Mouse (Mus musculus) heart, embryonic 10.5 days (tissue): Measurements from ENCODE around the gene Tmem184a. TPM values are rescaled to one million over a fixed set of nuclear protein-coding genes. Genes with fewer than 3 reads are reported as not detected.

Experiments
- DNase-seq: peaks from one replicate; pipeline ENCODE4 v3.0.0-alpha.2; 2017; ENCODE audit warnings: low spot score
- H3K27ac ChIP-seq: fragments of 300-500 bp; sonication (generic); 2 replicates; pipeline ENCODE4 v1.5.1; 2016; ENCODE audit warnings: mild to moderate bottlenecking
- H3K27me3 ChIP-seq: fragments of 300-500 bp; sonication (generic); 2 replicates; pipeline ENCODE4 v1.6.1; 2016; ENCODE audit warnings: mild to moderate bottlenecking; ENCODE audit not compliant: poor library complexity, insufficient read depth, severe bottlenecking
- H3K36me3 ChIP-seq: fragments of 300-500 bp; sonication (generic); 2 replicates; pipeline ENCODE4 v1.6.1; 2016; ENCODE audit warnings: mild to moderate bottlenecking, moderate library complexity
- H3K4me1 ChIP-seq: fragments of 300-500 bp; sonication (generic); 2 replicates; pipeline ENCODE4 v1.6.1; 2016; ENCODE audit warnings: mild to moderate bottlenecking
- H3K4me3 ChIP-seq: fragments of 300-500 bp; sonication (generic); 2 replicates; pipeline ENCODE4 v1.5.1; 2016; ENCODE audit warnings: mild to moderate bottlenecking, moderate library complexity
- H3K9me3 ChIP-seq: fragments of 300-500 bp; sonication (generic); 2 replicates; pipeline ENCODE4 v1.6.1; 2016; ENCODE audit warnings: mild to moderate bottlenecking, moderate library complexity
- WGBS: fragments of 180-500 bp; shearing (Covaris S2); methylation state at CpG from one replicate; pipeline ENCODE4 v1.1.7; 2016; 5-methylcytosine and 5-hydroxymethylcytosine counted together
- polyA plus RNA-seq: library from polyadenylated mRNA; unstranded; fragments of >200 nt; fragmentation: Nextera tagmentation; extraction: Ambion mirVana; gene quantifications from 2 replicates; pipeline ENCODE4 v1.2.1, GENCODE M21; 2016

The Tmem184a gene
- polyA plus RNA-seq = 2.8 and 3.6 TPM in 2 replicates

DNA sequence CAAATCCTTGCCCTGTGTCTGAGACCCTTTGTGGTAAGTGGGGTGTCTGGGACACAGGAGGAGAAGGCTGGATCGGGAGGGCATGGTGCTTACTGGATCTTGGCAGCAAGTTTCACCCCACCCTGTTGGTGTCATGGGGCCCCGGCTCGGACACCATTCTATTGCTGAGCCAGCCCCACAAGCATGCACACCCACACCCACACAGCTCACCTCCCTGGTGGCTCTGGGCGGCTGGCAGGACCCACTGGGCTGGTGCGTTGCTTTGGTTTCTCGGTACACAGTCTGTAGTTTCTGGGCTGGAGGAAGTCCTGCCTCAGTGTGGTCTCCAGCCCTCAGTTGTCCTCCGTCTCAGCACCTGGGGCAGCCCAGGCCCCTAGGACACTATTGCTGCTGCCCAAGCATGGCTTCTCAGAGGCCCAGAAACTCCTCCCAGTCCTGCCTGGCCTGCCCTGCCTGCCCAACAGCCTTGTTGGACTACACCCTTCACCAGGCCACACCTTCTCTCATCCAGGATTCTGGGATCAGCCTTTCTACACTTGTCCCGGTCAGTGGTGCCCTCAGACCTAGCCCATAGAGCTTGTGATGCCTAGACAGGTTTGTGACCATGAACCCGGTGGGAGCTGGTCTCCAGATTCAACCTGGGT is at the start of gene Tmem184a:
Gene Tmem184a, minus strand, starts transcription at position 380 of the 644 bp plus-strand sequence.
- Histone ChIP-seq H3K4me3 (no peak within 1 kb of the TSS), H3K9me3 (no peaks in the 10 kb centered on the region), H3K27me3 (peaks cover 6% of the 10 kb centered on the region), H3K27ac (peak within 1 kb of the TSS; percentile 60), H3K36me3 (peaks cover 32% of the 10 kb centered on the region), H3K4me1 (peaks cover 16% of the 10 kb centered on the region; the same call in 1 of the 2 replicates)
- no peak for DNase-seq
- WGBS = 81% methylated on average over 9 of the region's 9 CpGs

DNA sequence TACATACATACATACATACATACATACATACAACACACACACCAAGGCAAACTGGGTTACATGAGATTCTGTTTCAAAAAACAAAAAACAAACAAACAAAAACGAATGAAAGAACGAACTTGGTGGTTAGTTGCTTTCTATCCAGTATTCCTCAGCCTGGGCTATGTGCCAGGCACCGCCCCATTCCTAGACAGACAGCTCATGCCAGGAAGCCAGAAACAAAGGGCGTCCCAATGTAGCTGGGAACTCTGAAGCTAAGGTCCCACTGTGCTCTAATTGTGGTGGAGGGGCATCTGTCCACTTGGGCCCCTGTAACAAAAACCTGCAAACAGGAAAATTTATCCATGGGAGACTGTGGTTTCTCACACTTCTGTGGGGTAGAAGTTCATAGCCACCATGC is 43.0 kb upstream of the Tmem184a start:
- WGBS = 56% methylated on average over 4 of the region's 4 CpGs
- no peak for DNase-seq

DNA sequence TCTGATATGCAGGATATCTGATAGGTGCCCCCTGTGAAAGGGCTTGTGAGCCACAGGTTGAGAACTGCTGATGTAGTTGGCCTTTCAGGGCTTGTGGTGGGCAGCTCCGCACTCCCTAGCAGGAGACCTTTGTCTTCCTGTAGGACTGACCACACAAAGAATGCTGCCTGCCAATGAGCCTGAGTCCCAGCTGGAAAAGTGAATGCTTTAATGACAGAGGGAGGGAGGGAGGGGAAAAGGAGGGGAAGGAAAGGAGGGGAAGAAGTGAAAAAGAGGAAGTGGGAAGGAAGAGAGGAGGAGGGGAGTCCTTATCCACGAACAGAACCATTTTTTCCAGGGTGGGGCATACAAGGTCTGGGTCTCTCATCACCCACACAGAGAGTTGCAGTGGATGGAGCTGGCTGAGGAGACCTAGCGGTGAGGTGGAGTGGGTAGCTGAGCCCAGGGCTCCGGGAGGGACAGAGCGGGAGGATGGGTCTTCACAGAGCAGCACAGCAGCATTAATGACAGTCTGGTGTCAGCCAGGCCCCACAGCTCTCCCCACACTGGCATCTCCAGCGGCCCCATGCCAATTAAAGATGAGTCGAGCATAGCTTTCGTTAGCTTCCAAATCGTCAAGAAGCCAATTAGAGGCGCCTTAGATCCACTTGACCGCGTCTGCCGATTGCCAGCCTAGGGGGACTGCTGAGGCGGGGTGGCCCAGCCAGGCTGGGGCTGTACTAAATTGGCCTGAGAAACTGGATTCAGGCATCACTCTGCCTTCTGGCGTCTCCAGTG is 40.8 kb upstream of the Tmem184a start:
- Histone ChIP-seq H3K4me1 (no peaks in the 10 kb centered on the region), H3K4me3 (no peak overlapping the region), H3K27me3 (peaks cover 11% of the 10 kb centered on the region), H3K36me3 (no peaks in the 10 kb centered on the region), H3K9me3 (no peaks in the 10 kb centered on the region), H3K27ac (no peak overlapping the region)
- DNase-seq = no peak
- 57% methylated on average over 15 of the region's 15 CpGs for WGBS

More for the DNA sequence above, 43.0 kb upstream of the Tmem184a start:
- Histone ChIP-seq H3K36me3 (no peaks in the 10 kb centered on the region), H3K27me3 (peaks cover 11% of the 10 kb centered on the region), H3K27ac (no peak overlapping the region), H3K4me1 (peaks cover 3% of the 10 kb centered on the region; the same call in 1 of the 2 replicates), H3K9me3 (no peaks in the 10 kb centered on the region), H3K4me3 (no peak overlapping the region)

DNA sequence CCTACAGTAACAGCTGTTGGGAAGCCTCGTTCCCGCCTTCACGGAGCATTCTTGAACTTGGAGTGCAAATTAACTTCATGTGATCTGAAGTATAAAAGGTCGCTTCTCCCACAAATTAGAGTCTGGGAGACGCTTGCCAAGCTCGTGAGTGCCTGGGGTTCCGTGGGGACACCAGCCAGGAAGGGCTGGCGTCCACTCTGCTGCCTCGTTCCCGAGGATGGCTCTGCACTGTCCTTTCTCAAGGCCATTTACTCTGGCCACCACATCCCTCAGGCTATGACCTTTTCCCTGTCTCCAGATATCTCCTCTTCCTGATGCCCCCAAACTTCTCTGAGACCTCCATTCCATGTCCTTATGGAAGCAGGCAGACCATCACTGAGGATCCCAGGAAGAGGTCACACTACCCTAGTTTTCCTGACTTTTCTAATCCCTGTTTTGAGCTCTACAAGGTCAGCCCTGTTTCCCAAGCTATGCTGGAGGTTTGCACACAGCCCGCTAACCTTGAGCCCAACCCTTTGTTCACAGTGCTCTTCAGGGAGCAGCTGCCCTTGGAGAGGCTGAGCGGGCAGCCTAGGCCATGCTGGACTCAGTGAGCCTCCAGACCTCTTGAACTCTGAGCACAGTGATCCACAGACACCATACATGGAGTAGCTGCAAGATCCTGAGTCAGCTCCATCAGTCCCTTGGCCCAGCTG is 30.1 kb upstream of the Tmem184a start:
- Histone ChIP-seq H3K27ac (no peak overlapping the region), H3K27me3 (peaks cover 33% of the 10 kb centered on the region; the same call in 1 of the 2 replicates), H3K36me3 (no peaks in the 10 kb centered on the region), H3K9me3 (0 out of 2 replicates have a peak, but pooled peaks cover 2% of the 10 kb centered on the region), H3K4me1 (peaks cover 8% of the 10 kb centered on the region), H3K4me3 (no peak overlapping the region)
- no peak for DNase-seq
- WGBS = 74% methylated on average over 12 of the region's 12 CpGs

DNA sequence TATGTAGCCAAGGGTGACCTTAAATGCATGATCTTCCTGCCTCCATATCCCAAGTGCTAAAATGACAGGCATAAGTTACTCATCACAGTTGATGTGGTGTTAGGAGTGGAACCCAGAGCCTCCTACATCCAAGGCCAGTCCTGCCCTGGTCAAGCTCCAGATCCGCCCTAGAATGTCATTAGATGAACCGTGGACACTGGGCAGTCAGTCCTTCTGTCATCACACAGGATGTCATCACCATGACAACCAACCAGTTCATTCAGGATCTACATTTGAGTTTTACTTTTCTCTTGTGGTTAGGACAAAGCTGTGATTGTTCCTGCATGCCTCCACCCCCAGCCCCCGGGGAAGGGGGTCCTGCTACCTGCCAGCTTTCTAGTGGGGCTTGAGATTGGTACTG is 19.4 kb upstream of the Tmem184a start:
- 43% methylated on average over 3 of the region's 3 CpGs for WGBS
- DNase-seq = no peak
- peaks cover 41% of the 10 kb centered on the region; the same call in 1 of the 2 replicates for H3K27me3 ChIP-seq
- H3K36me3 ChIP-seq = no peaks in the 10 kb centered on the region
- no peak overlapping the region for H3K27ac ChIP-seq
- H3K4me3 ChIP-seq = no peak overlapping the region
- no peaks in the 10 kb centered on the region for H3K4me1 ChIP-seq
- H3K9me3 ChIP-seq = peaks cover 5% of the 10 kb centered on the region; the same call in 1 of the 2 replicates

DNA sequence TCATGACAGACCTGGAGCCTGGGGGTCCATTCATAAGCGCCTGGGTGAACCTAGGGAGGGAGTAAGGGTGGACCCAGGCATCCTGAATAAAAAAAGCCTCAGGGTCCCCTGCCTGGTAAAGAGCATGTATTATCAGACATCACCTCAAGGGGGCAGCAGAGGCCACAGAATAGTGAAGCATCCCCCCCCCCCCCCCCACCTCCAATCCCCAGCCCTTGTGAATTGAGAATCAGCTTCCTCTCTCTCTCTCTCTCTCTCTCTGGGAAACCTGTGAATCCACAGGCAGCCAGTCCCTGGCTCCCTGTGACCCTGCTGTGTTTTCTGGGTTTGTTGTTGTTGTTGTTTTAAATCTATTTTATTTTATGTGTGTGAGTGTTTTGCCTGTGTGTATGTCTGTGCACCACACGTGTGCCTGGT is 18.8 kb upstream of the Tmem184a start:
- 19% methylated on average over 2 of the region's 2 CpGs for WGBS
- H3K4me1 ChIP-seq = no peaks in the 10 kb centered on the region
- H3K27ac ChIP-seq = no peak overlapping the region
- peaks cover 37% of the 10 kb centered on the region; the same call in 1 of the 2 replicates for H3K27me3 ChIP-seq
- no peak for DNase-seq
- no peak overlapping the region for H3K4me3 ChIP-seq
- H3K9me3 ChIP-seq = peaks cover 1% of the 10 kb centered on the region; the same call in 1 of the 2 replicates
- no peaks in the 10 kb centered on the region for H3K36me3 ChIP-seq

DNA sequence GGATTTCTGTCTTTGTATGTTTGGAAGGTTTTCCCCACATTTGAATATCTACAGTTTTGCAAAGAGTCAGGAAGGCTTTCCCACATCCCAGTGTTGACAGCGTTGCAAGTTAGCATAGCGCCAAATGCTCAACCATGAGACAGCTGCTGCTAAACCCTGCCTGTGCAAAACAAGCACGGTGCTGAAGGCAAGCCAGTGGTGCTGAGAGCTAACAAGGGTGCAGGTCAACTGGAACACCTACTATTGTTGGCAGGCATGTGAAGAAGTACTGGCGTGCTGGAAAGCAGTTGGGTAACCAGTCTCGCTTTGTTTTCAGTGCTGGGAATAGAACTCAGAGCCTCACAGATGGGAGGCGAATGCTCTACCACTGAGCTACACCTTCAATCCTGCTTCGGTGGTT is 16.0 kb upstream of the Tmem184a start:
- no peaks in the 10 kb centered on the region for H3K4me1 ChIP-seq
- H3K9me3 ChIP-seq = no peaks in the 10 kb centered on the region
- H3K27me3 ChIP-seq = peaks cover 13% of the 10 kb centered on the region; the same call in 1 of the 2 replicates
- H3K36me3 ChIP-seq = no peaks in the 10 kb centered on the region
- H3K4me3 ChIP-seq = no peak overlapping the region
- DNase-seq = no peak
- no peak overlapping the region for H3K27ac ChIP-seq
- WGBS = 80% methylated on average over 7 of the region's 7 CpGs

DNA sequence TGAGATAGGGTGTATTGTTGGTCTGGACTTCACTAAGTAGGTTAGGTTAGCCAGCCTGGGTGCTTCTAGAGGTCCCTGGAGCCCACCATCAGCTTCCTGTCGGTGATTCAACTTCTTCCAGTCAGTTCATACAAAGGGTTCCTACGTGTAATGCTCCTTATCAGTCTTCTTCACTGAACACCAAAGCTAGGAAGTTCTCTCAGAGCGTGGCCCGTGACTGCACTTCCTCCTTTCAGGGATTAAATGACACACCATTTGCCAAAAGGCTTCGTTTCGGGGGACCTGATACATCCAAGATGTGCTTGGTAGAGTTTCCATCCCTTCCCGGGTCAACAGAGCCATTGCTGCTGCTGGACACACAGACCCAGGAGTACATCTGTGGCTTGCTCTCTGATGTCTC is 12.4 kb upstream of the Tmem184a start:
- no peaks in the 10 kb centered on the region for H3K36me3 ChIP-seq
- H3K27me3 ChIP-seq = peaks cover 12% of the 10 kb centered on the region; the same call in 1 of the 2 replicates
- H3K4me3 ChIP-seq = no peak overlapping the region
- no peak for DNase-seq
- no peaks in the 10 kb centered on the region for H3K9me3 ChIP-seq
- H3K4me1 ChIP-seq = no peaks in the 10 kb centered on the region
- 55% methylated on average over 7 of the region's 7 CpGs for WGBS
- no peak overlapping the region for H3K27ac ChIP-seq

DNA sequence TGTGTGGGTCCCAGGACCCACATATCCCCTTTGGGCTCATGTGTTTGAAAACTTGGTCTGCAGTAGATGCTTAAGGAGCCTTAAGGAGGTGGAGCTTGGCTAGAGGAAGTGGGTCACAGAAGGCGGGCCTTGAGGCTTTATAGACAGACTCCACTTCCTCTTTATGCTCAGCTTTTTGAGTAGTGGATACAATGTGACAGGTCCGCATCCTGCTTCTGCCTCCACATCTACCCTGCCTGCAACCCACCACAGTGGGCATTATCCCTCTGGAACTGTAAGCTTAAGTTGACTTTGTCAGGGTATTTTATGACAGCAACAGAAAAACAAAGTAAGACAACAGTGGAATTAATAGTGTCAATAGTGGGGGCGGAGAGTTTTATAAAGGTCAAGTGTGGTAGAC is 11.0 kb upstream of the Tmem184a start:
- WGBS = 77% methylated on average over 3 of the region's 3 CpGs
- H3K4me3 ChIP-seq = no peak overlapping the region
- no peaks in the 10 kb centered on the region for H3K36me3 ChIP-seq
- H3K9me3 ChIP-seq = no peaks in the 10 kb centered on the region
- no peak overlapping the region for H3K27ac ChIP-seq
- H3K4me1 ChIP-seq = peaks cover 6% of the 10 kb centered on the region
- peaks cover 4% of the 10 kb centered on the region; the same call in 1 of the 2 replicates for H3K27me3 ChIP-seq
- no peak for DNase-seq

DNA sequence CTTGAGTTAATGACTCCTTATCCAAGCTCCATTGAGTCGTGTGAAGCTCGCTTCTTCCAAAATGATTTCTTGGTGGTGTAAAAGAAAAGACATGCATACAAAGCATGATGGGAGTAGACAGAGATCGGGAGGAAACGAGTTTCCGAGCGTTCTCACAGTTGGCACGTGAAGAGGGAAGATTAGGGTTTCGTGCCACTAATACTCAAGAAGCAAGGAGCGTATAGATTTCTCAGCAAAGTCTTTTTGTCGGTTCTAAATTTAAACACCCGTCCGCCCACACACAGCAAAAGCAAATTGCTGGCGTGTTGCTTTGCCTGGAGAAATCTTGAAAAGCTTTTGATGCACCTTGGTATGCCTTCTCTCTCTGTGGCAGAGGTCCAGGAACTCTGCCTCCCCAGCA is 9.7 kb upstream of the Tmem184a start:
- WGBS = 78% methylated on average over 13 of the region's 13 CpGs
- Histone ChIP-seq H3K27me3 (no peaks in the 10 kb centered on the region), H3K9me3 (no peaks in the 10 kb centered on the region), H3K36me3 (peaks cover 4% of the 10 kb centered on the region), H3K27ac (no peak overlapping the region), H3K4me3 (no peak overlapping the region), H3K4me1 (peaks cover 12% of the 10 kb centered on the region)
- DNase-seq = no peak

DNA sequence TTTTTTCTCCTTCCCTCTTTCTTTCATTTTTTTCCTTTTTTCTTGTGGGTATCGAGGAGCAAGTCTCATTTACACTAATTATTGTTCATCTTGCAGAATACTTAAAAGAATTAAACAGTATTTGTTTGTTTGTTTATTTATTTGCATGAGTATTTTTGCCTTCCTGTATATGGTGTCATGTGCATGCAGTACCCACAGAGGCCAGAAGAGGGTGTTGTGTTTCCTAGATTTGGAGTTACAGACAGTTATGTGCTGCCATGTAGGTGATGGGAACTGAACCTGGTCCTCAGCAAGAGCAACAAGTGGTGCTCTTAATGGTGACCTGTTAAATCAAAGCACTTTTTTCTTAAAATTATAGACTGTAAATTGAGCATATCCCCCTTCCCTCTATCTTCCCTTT is 7.9 kb upstream of the Tmem184a start:
- Histone ChIP-seq H3K9me3 (no peaks in the 10 kb centered on the region), H3K27me3 (no peaks in the 10 kb centered on the region), H3K36me3 (peaks cover 20% of the 10 kb centered on the region), H3K4me1 (peaks cover 12% of the 10 kb centered on the region), H3K27ac (no peak overlapping the region), H3K4me3 (no peak overlapping the region)
- WGBS = 89% methylated on average over 1 of the region's 1 CpGs
- DNase-seq = no peak

DNA sequence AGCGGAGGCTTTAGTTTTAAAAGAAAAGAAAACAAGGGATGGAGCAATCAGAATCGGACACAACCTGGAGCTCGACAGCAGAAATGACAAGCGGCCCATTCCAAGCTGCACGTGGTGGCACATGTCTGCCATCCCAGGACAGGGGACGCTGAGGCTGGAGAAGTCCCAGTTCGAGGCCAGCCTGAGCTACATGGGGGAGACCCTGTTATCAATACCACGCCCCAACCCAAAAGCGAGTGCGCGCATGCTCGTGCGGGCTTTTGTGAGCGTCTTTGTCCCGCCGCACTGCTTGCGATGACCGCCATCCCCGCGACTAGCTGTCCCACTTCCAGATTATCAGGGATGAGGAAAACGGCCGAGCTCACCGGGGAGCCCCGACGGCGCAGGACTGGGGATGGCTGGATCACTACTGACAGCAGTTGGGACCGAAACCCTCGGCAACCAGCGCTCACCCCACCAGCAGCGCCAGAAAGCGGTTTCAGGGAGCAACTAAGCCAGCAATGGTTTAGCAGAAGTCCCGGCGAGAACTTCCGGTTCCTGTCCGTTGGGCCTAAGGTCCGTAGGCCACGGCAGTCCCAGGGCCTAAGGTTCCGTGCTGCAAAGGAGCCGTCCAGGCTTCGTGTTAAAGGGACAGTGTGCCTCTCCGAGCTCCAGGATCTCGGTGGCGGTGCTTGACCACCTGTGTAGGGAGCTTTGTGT is 6.8 kb upstream of the Tmem184a start, which contains the start of the genes Gm26938 and Psmg3:
Gene Gm26938, minus strand, starts transcription at position 51 of the 699 bp plus-strand sequence.
Gene Psmg3, minus strand, starts transcription at position 529 of the 699 bp plus-strand sequence.
- Histone ChIP-seq H3K27ac (peak within 1 kb of the TSS; percentile 90), H3K9me3 (no peaks in the 10 kb centered on the region), H3K4me1 (peaks cover 16% of the 10 kb centered on the region), H3K36me3 (peaks cover 30% of the 10 kb centered on the region), H3K4me3 (peak within 1 kb of the TSS; percentile 93), H3K27me3 (no peaks in the 10 kb centered on the region)
- peak; percentile 96 for DNase-seq
- WGBS = under 1% methylated on average over 43 of the region's 43 CpGs
